Mouse (Mus musculus) E14TG2a.4 (cell line): ENCODE measurements around the gene Gpatch8.

Experiments used
- CTCF ChIP-seq: conservative IDR thresholded peaks from 2 replicates; pipeline ENCODE4 v1.5.1; 2014; ENCODE audit warnings: low read length
- NANOG ChIP-seq: IDR thresholded peaks from 2 replicates; pipeline ENCODE4 v1.6.1; 2014; ENCODE audit warnings: borderline replicate concordance, low read length, mixed read lengths

GRCm38 (mm10) chr11:102493241-102493640, 63.0 kb downstream of the Gpatch8 start:
- TF ChIP-seq CTCF (no peak), NANOG (no peak)
